Mouse (Mus musculus) heart, postnatal 36 days (tissue): ENCODE measurements around the gene Ep300. TPM values are rescaled to one million over a fixed set of nuclear protein-coding genes. Genes with fewer than 3 reads are reported as not detected.
"Not testable (repeated sequence)": the region's sequence is repeated elsewhere in the genome, so short reads cannot be mapped to it uniquely, and the experiment has no call there.

ENCODE experiments used
- DNase-seq, 2 experiments: peaks; one replicate each; pipeline ENCODE4 v3.0.0; 2021 to 2022
- intact Hi-C: fragments of 180-260 bp; cut with DNase I; formaldehyde crosslinking; loops from one replicate; pipeline ENCODE4 v1.15.1; 2025
- microRNA-seq, 2 experiments: library from miRNA; unstranded; fragments of <30 nt; microRNA quantifications; one replicate each; pipeline ENCODE4 v1.2.0; 2021; ENCODE audit warnings: borderline number of aligned reads in 2 of 2
- total RNA-seq, 2 experiments: library from RNA; stranded (reverse); gene quantifications; 2 replicates each; pipeline ENCODE4 v1.2.3; 2021

Gene Ep300
- total RNA-seq, 2 experiments from 2014 or later, result 45.4 to 55.0 TPM

GRCm38 (mm10) chr15:81698532-81698931 lies 113.4 kb downstream of the Ep300 start:
- no peak for DNase-seq
- intact Hi-C loops, result no loop called here

GRCm38 (mm10) chr15:81700161-81700560 lies 115.0 kb downstream of the Ep300 start:
- no peak for DNase-seq
- intact Hi-C loops, result no loop called here

GRCm38 (mm10) chr15:81700601-81701000 lies 115.5 kb downstream of the Ep300 start:
- DNase-seq, result no peak
- intact Hi-C loops, result no loop called here

GRCm38 (mm10) chr15:81701350-81701749 lies 116.2 kb downstream of the Ep300 start:
- DNase-seq, intact Hi-C loops: not testable (repeated sequence)

Small RNAs within 50 kb of the gene (microRNA-seq; reads per million reads assigned to microRNA genes)
- 0 reads per million in 2 experiments for gene Gm23880

Other genes with a start within 250 kb of the Ep300 start
- gene Slc25a17, start 224.5 kb upstream of the Ep300 start, total RNA-seq, result 10 to 100 TPM; 15.7 to 18.0 TPM
- gene St13, start 185.3 kb upstream of the Ep300 start, total RNA-seq, result 10 to 100 TPM; 98.6 to 99.5 TPM
- gene Xpnpep3, start 185.2 kb upstream of the Ep300 start, total RNA-seq, result 10 to 100 TPM; 13.3 TPM
- not detected for gene Dnajb7, start 177.1 kb upstream of the Ep300 start, total RNA-seq
- 100 to 1,000 TPM; 115 to 118 TPM for gene Rbx1, start 119.1 kb upstream of the Ep300 start, total RNA-seq
- gene L3mbtl2, start 78.5 kb downstream of the Ep300 start, total RNA-seq, result 10 to 100 TPM in 1 of 2 experiments, 1 to 10 TPM in 1; 9.4 to 11.0 TPM
- 1 to 10 TPM; 1.5 to 2.1 TPM for gene Chadl, start 111.9 kb downstream of the Ep300 start, total RNA-seq
- gene Zc3h7b, start 159.7 kb downstream of the Ep300 start, total RNA-seq, result 10 to 100 TPM; 73.7 to 73.9 TPM
- 10 to 100 TPM; 24.9 to 25.1 TPM for gene Rangap1, start 160.2 kb downstream of the Ep300 start, total RNA-seq
- gene Tef, start 217.1 kb downstream of the Ep300 start, total RNA-seq, result 100 to 1,000 TPM; 123 to 132 TPM